Mouse (Mus musculus) right cerebral cortex, postnatal 14 days (tissue): ENCODE results near the gene Olfr410.

Experiments
- DNase-seq: peaks from one replicate; pipeline ENCODE4 v3.0.0; 2022

The Olfr410 gene

GRCm38 (mm10) chr11:74337931-74338330 is at the start of gene Olfr410:
Gene Olfr410, minus strand, starts transcription at chr11:74338031.
- no peak for DNase-seq

DNA sequence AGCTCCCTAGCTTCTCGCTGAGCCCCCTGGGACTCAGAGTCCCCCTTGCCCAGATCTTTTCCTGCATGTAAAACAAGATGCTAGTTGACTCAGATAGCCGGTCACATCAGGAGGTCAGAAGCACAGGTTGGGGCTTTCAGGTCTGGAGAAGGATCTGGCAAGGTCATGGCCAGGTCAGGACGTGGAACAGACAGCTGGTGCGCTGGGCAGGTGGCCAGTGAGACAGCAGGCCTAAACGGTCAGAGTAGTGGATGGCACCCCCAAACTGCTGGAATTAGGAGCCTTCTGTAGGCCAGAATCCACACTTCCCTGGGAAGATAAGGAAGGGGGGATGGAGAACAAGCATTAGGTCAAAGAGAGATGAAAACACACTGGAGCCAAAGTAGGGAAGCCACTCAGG is 49.4 kb upstream of the Olfr410 start:
- no peak for DNase-seq

GRCm38 (mm10) chr11:74385674-74386073 is 47.8 kb upstream of the Olfr410 start:
- DNase-seq = no peak

DNA sequence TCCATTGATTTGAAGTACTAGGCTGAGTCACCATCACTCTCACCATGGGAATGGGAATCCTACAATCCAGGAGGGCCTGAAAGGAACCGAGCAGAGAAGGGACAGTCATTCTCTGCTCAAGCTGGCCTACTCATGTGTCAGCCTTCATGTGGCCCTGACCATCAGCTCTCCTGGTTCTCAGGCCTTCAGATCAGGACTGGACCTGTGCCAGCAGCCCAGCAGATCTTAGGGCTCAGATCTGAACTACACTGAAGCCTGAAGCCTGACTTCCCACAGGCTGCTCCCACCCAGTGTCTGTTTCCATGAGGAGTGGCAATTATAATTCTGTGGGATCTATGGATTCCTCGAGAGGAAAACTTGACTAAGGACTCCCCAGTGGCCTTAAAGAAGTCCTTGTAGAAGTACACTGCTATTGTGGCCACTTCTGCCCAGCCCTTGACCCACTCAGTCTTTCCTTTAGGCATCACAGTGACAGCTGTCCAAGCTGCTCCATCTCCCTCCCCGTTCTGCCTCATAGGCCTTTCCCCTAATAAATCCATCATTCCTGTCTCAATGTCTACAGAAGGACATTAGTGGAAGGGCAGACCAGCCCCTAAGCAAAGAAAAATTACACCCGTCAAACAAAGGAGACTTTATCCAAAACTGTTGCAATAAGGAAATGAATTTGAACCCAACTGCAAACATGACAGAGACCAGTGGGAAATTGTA is 41.5 kb upstream of the Olfr410 start:
- DNase-seq = no peak

DNA sequence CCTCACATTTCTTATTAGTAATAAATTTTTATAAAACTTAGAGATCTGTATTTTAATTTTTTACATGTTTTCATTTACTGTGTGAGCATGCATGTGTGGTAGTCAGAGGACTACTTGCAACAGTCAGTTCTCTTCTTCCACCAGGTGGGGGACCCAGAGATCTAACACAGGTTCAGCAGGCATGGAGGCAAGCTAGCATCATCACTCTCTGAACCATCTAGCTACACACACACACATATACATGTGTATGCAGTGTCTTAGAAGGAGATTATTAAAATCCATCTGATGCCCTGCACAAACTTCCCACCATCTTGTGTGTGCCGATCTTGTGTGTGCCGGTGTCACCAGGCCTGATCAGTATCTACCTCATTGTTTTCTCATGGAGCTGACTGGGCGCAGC is 39.0 kb upstream of the Olfr410 start:
- peak; percentile 70 for DNase-seq

DNA sequence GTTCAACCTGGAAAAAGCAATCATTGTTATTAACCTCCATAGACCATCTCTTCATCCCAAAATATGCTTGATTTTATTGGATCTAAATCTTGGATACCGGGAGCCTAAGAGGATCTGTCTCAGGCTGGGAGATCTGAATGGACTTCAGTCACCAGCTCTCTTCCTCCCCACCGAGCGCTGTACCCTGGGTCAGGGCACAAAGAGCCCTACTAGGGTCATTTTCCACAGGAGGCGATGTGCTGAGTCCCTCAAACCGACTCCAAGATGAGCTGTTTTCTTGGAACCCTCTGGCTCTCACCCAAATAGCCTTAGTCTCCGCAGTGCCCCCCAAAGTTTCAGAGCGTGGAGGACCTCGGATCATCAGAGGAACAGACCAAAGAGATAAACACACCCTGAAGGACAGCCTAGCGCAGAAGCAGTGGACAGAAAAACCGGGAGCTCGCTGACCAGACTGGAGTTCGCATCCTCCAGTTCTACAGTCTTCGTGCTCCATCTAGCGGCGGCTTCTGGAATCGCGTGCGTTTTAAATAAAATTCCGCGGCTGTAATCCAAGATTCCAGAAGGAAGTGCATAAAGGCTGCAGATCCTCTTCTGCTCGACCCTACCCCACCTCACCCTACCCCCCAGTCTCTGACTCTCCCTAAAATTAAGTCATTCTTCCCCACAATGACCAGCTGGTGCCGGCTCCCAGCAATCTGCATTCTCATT is 33.7 kb upstream of the Olfr410 start:
- peak; percentile 80 for DNase-seq

DNA sequence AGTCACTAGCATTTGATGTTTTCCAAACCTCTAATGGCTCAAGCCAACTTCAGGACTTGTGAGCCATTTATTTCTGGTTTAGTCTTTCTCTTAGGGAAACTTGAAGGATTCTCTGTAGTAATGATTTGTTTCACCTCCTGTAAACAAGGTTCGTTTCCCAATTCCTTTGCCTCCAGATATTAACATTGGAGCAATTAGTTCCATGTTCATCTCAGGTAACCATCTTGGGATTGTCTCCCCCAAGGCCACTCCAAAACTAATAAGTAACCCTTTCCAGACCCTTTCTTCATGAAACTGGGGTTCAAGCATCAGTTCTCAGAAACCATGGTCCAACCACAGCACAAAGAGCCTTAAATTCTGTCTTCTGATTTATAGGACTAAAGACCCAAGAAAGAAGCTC is 23.9 kb upstream of the Olfr410 start, which contains the start of gene Olfr412:
Gene Olfr412 (plus strand): TSS at position 301 of the 400 bp plus-strand sequence.
- no peak for DNase-seq

GRCm38 (mm10) chr11:74352550-74352949 is 14.7 kb upstream of the Olfr410 start, which contains the start of gene Olfr411:
Gene Olfr411, minus strand, starts transcription at chr11:74352650.
- no peak for DNase-seq

GRCm38 (mm10) chr11:74328781-74329180 is 9.1 kb downstream of the Olfr410 start:
- no peak for DNase-seq

DNA sequence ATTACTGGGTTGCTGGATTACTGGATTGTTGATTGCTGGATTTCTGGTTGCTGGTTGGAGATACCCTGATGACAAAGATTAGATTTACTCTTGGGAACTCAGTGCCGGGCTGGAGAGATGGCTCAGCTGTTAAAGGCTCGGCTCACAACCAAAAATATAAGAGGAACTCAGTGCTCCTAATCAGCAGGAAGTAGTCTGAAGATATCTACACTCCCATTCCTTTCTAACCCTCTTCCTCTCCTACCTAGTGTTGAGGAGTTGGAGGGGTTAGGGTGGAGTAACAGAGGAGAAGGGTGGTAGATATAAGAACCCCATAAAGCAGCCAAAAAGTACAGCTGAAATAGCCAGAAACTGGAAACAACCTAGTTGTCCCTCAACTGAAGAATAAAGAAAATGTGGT is 11.8 kb downstream of the Olfr410 start:
- no peak for DNase-seq

DNA sequence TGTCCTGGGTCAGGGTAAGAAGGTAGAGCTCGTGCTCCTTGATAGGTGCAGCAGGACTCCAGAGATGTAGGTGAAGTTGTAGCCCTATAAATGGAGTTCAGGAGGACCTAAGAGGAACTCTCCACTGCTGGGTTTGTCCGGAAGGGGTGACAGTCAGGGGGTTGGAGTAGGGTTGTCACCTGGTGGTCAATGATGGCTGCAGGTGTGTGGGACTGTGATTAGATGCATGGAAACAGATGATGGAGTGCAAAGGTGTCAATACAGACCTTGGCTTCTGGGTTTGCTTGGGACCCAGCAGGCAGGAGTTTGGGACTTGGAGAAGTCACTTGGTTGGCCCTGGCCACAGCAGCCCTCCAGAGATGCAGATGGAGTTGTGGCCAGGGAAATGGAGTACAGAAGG is 50.6 kb downstream of the Olfr410 start:
- no peak for DNase-seq

DNA sequence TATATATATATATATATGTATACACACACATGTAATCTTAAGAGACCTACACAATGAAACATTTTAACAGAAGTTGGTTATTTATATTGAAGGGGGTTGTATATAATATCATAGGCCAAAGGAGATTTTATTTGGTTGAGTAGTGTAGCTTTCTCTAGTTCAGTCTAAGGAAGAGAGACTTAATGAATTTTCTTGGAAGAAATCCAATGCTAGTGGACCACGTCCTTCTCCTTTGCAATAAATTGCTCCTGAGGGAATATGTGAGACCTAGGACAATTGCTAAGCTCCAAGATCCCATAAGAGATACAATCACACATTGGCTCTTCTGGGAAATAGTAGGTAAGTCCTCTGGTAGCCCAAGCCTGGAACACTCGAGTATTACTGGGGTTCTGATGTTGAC is 54.4 kb downstream of the Olfr410 start, which contains the start of gene Olfr59:
Gene Olfr59 (plus strand): TSS at position 301 of the 400 bp plus-strand sequence.
- no peak for DNase-seq
